Mouse (Mus musculus) heart, embryonic 11.5 days (tissue): ENCODE measurements around the gene Cntn5. TPM values are rescaled to one million over a fixed set of nuclear protein-coding genes. Genes with fewer than 3 reads are reported as not detected.

ENCODE experiments used
- ATAC-seq: fragments of 200-750 bp; cut with Nextera tagmentation; replicated peaks from 2 replicates; pipeline ENCODE4 v1.8.0; 2017; ENCODE audit warnings: moderate library complexity; ENCODE audit not compliant: insufficient number of reproducible peaks, low FRiP score, low TSS enrichment
- H3K27ac ChIP-seq: fragments of 300-500 bp; sonication (generic); 2 replicates; pipeline ENCODE4 v1.5.1; 2014; ENCODE audit warnings: mild to moderate bottlenecking, low read depth, low read length
- H3K27me3 ChIP-seq: fragments of 300-500 bp; sonication (generic); 2 replicates; pipeline ENCODE4 v1.6.1; 2014; ENCODE audit warnings: mild to moderate bottlenecking, low read length, mixed read lengths; ENCODE audit not compliant: control insufficient read depth, insufficient read depth
- H3K36me3 ChIP-seq: fragments of 300-500 bp; sonication (generic); 2 replicates; pipeline ENCODE4 v1.6.1; 2014; ENCODE audit warnings: mild to moderate bottlenecking, low read length, moderate library complexity, mixed read lengths; ENCODE audit not compliant: control insufficient read depth, insufficient read depth
- H3K4me1 ChIP-seq: fragments of 300-500 bp; sonication (generic); 2 replicates; pipeline ENCODE4 v1.6.1; 2014; ENCODE audit warnings: low read length; ENCODE audit not compliant: control insufficient read depth, insufficient read depth
- H3K4me2 ChIP-seq: fragments of 300-500 bp; sonication (generic); 2 replicates; pipeline ENCODE4 v1.6.1; 2014; ENCODE audit warnings: mild to moderate bottlenecking, moderate library complexity
- H3K4me3 ChIP-seq: fragments of 300-500 bp; sonication (generic); 2 replicates; pipeline ENCODE4 v1.5.1; 2014; ENCODE audit warnings: low read depth, low read length
- H3K9ac ChIP-seq: fragments of 300-500 bp; sonication (generic); 2 replicates; pipeline ENCODE4 v1.6.1; 2014; ENCODE audit warnings: mild to moderate bottlenecking, low read depth, low read length, moderate library complexity
- H3K9me3 ChIP-seq: fragments of 300-500 bp; sonication (generic); replicated peaks from 2 replicates; pipeline ENCODE4 v1.6.1; 2016; ENCODE audit warnings: low read length; ENCODE audit not compliant: control insufficient read depth
- WGBS: fragments of 180-500 bp; shearing (Covaris S2); extraction: QIAGEN DNeasy Blood & Tissue Kit; methylation state at CpG from one replicate; pipeline ENCODE4 v1.1.7; 2014; ENCODE audit not compliant: insufficient replicate concordance; 5-methylcytosine and 5-hydroxymethylcytosine counted together
- polyA plus RNA-seq: library from polyadenylated mRNA; unstranded; fragments of >200 nt; fragmentation: Nextera tagmentation; extraction: Ambion mirVana; gene quantifications from 2 replicates; pipeline ENCODE4 v1.2.1, GENCODE M21; 2014

The Cntn5 gene
- polyA plus RNA-seq, 1 experiment from 2014 or later: 0.20 TPM

- H3K27ac ChIP-seq: no peak overlapping the region
Measured at GRCm38 (mm10) chr9:10072860-10073259, 831.7 kb downstream of the Cntn5 start.

DNA sequence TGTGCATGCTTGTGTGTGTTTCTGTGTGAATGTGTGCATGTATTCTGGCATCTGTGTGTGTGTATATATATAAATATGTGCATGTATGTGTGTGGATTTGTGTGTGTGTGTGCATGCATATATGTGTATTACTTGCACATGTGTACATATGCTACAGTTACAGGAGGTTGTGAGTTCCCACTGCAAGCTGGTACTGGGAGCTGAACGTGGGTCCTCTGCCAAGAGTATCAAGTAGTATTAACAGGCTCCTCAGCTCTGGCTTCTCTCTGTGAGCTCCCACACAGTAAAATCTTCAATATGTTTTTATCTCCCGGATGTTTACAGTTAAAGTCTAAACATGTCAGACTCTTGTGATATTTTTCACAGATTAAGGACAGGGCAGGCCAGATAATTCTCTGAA, 833.3 kb downstream of the Cntn5 start:
- Histone ChIP-seq H3K27me3 (no peaks in the 10 kb centered on the region), H3K9ac (no peak overlapping the region), H3K4me3 (no peak overlapping the region), H3K36me3 (no peaks in the 10 kb centered on the region), H3K4me2 (no peak overlapping the region), H3K9me3 (no peaks in the 10 kb centered on the region; the same call in 1 of the 2 replicates), H3K4me1 (no peaks in the 10 kb centered on the region), H3K27ac (no peak overlapping the region)
- 52% methylated on average over 2 of the region's 2 CpGs for WGBS
- ATAC-seq: no peak

More at GRCm38 (mm10) chr9:10072860-10073259, 831.7 kb downstream of the Cntn5 start:
- H3K4me3 ChIP-seq: no peak overlapping the region
- 52% methylated on average over 5 of the region's 5 CpGs for WGBS
- no peak overlapping the region for H3K4me2 ChIP-seq
- no peak for ATAC-seq
- no peaks in the 10 kb centered on the region; the same call in 1 of the 2 replicates for H3K9me3 ChIP-seq
- H3K9ac ChIP-seq: no peak overlapping the region
- H3K4me1 ChIP-seq: no peaks in the 10 kb centered on the region
- no peaks in the 10 kb centered on the region for H3K27me3 ChIP-seq
- no peaks in the 10 kb centered on the region for H3K36me3 ChIP-seq

GRCm38 (mm10) chr9:10044969-10045789, 859.4 kb downstream of the Cntn5 start:
- no peaks in the 10 kb centered on the region for H3K27me3 ChIP-seq
- ATAC-seq: no peak
- WGBS: 78% methylated on average over 4 of the region's 4 CpGs
- no peaks in the 10 kb centered on the region for H3K36me3 ChIP-seq
- H3K4me3 ChIP-seq: no peak overlapping the region
- no peak overlapping the region for H3K4me2 ChIP-seq
- H3K27ac ChIP-seq: no peak overlapping the region
- no peak overlapping the region for H3K9ac ChIP-seq
- no peaks in the 10 kb centered on the region for H3K4me1 ChIP-seq
- H3K9me3 ChIP-seq: no peaks in the 10 kb centered on the region

DNA sequence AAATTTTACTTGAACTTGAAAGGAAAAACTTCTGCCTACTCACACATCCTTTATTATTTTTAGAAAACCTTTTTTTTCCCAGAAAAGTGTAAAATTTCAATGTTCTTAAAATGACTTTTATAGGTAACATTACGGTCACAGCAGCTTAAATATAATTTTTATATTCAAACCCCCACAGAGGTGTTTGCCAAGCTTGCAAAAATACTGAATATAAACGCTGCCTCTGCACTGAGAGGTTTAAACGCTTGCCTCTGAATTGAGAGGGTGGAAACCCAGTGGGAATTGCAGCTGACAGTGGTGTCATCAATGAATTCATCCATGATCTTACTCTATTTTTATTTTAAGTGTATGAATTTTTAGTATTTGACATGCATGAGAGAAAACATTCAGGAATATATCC, 861.6 kb downstream of the Cntn5 start:
- no peak overlapping the region for H3K27ac ChIP-seq
- no peak overlapping the region for H3K9ac ChIP-seq
- no peaks in the 10 kb centered on the region for H3K9me3 ChIP-seq
- H3K4me1 ChIP-seq: no peaks in the 10 kb centered on the region
- WGBS: 79% methylated on average over 3 of the region's 3 CpGs
- ATAC-seq: no peak
- no peaks in the 10 kb centered on the region for H3K27me3 ChIP-seq
- no peak overlapping the region for H3K4me2 ChIP-seq
- no peak overlapping the region for H3K4me3 ChIP-seq
- H3K36me3 ChIP-seq: no peaks in the 10 kb centered on the region

- Histone ChIP-seq H3K4me3 (no peak overlapping the region), H3K27me3 (no peaks in the 10 kb centered on the region), H3K36me3 (no peaks in the 10 kb centered on the region), H3K4me2 (no peak overlapping the region), H3K9ac (no peak overlapping the region), H3K9me3 (no peaks in the 10 kb centered on the region), H3K27ac (no peak overlapping the region), H3K4me1 (no peaks in the 10 kb centered on the region)
- ATAC-seq: no peak
- WGBS: 77% methylated on average over 3 of the region's 3 CpGs
Measured at GRCm38 (mm10) chr9:10015129-10015528, 889.4 kb downstream of the Cntn5 start.

DNA sequence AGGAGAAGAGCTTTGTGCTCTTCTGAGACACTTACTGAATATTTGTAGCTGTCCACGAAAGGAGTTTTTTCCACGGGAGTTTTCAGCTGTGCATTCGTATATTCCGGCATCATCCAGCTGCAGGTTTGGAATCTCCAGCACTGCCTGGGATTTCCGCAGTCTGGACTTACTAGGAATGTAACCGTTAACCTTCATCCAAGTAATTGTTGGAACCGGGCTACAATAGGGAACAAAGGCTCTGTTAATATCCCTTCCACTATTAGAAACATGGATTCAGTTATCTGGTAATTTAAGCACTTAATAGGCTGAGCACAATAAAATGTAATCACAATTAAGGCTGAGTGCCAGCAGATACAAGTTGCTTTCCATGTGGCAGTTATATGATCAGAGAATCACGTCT, 920.5 kb downstream of the Cntn5 start:
- Histone ChIP-seq H3K9ac (no peak overlapping the region), H3K4me1 (no peaks in the 10 kb centered on the region), H3K27ac (no peak overlapping the region), H3K27me3 (no peaks in the 10 kb centered on the region), H3K4me2 (no peak overlapping the region), H3K4me3 (no peak overlapping the region), H3K36me3 (no peaks in the 10 kb centered on the region), H3K9me3 (no peaks in the 10 kb centered on the region)
- WGBS: 84% methylated on average over 8 of the region's 8 CpGs
- ATAC-seq: no peak

DNA sequence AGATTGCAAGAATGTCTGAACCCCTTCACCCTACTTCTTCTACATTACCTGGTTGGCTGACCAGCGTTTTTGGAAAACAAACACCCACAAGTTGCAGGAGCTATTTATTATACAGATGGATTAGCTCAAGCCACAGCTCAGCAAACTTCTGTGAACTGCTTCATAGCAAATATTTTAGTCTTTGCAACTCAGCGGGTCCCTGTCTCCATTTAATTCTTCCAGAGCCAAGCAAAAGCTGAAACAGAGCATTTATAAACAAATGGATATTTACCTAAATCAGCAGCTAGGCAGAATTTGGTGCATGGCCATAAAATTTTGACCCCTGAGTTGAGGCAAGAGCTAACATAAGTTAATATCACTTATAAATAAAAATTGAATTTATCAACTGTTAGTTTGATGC, 921.4 kb downstream of the Cntn5 start:
- Histone ChIP-seq H3K27ac (no peak overlapping the region), H3K4me3 (no peak overlapping the region), H3K9ac (no peak overlapping the region), H3K27me3 (no peaks in the 10 kb centered on the region), H3K4me1 (no peaks in the 10 kb centered on the region), H3K36me3 (no peaks in the 10 kb centered on the region), H3K9me3 (no peaks in the 10 kb centered on the region), H3K4me2 (no peak overlapping the region)
- ATAC-seq: no peak
- 65% methylated on average over 2 of the region's 2 CpGs for WGBS

- H3K4me2 ChIP-seq: no peak overlapping the region
- no peaks in the 10 kb centered on the region for H3K27me3 ChIP-seq
- H3K27ac ChIP-seq: no peak overlapping the region
- no peak overlapping the region for H3K9ac ChIP-seq
- H3K4me3 ChIP-seq: no peak overlapping the region
- no peak for ATAC-seq
- H3K4me1 ChIP-seq: no peaks in the 10 kb centered on the region
- H3K36me3 ChIP-seq: no peaks in the 10 kb centered on the region
- WGBS: 85% methylated on average over 4 of the region's 4 CpGs
- H3K9me3 ChIP-seq: no peaks in the 10 kb centered on the region
Measured at GRCm38 (mm10) chr9:9965370-9965769, 939.2 kb downstream of the Cntn5 start.

GRCm38 (mm10) chr9:9960610-9961172, 943.9 kb downstream of the Cntn5 start:
- no peak for ATAC-seq
- Histone ChIP-seq H3K27ac (no peak overlapping the region), H3K27me3 (no peaks in the 10 kb centered on the region), H3K4me1 (no peaks in the 10 kb centered on the region), H3K4me3 (no peak overlapping the region), H3K9me3 (no peaks in the 10 kb centered on the region), H3K36me3 (no peaks in the 10 kb centered on the region), H3K9ac (no peak overlapping the region), H3K4me2 (no peak overlapping the region)
